Mouse (Mus musculus) neutrophil, adult 5-6 weeks (primary cell): ENCODE results near the gene Prdm9. TPM values are rescaled to one million over a fixed set of nuclear protein-coding genes. Genes with fewer than 3 reads are reported as not detected.
"Not testable (repeated sequence)": the region's sequence is repeated elsewhere in the genome, so short reads cannot be mapped to it uniquely, and the experiment has no call there.

Source experiments
- ATAC-seq: fragments of 151-379, 151-347 bp; 2 replicates; pipeline ENCODE4 v1.8.0; 2017; ENCODE audit warnings: mild to moderate bottlenecking, moderate TSS enrichment; ENCODE audit not compliant: insufficient number of reproducible peaks, poor library complexity, low FRiP score, severe bottlenecking; ENCODE audit errors: extremely low read depth
- total RNA-seq: library from RNA; stranded (forward); fragments of 200-1000 nt; gene quantifications from 2 replicates; pipeline ENCODE4 v1.2.3, GENCODE M21; 2017

The Prdm9 gene
- 21.0 and 22.5 TPM in 2 replicates for total RNA-seq

DNA sequence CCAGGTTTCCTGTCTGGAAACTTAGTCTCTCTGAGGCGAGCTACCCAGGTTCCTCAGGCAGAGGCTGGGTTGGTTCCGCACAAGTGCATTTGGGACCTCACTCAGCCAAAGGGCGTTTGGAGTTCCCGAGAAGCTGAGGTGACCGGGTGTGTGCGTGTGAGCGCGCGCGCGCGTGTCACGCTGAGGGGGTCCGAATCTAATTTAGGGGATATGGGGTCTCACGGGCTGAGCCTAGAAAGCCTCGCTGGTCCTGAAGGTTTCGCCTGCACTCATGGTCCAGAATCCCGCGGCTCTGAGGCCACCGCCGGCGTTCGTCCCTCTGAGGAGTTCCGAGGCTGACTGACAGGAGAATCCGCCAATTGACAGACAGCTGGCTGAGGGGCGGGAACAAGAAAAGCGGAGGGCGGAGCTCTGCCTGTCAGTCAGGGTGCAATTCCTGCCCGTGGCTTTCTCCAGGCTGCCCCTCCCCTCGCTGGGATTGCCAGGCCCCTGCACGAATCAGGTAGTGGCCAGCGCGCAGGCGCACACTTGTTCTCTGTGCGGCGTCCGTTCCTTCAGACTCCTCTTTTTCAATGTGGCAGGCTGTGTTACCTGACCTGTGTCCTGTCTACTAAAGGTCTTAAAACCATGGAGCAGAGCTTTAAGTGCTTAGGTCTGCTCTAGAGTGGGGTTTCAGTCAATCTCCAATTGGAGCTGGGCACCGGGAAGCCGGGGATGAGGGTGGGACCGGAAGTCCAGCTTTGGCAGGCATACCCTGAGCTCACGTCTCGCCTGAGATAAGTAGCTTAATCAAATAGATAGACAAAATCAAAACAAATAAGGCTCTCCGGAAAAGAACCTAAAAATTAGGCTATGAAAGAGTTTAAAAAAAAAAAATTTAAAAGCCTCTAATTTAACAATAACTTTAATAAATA is at the start of gene Prdm9:
TSS of gene Prdm9 (minus strand) at position 341 of the 914 bp plus-strand sequence.
- peak; percentile 100 for ATAC-seq

DNA sequence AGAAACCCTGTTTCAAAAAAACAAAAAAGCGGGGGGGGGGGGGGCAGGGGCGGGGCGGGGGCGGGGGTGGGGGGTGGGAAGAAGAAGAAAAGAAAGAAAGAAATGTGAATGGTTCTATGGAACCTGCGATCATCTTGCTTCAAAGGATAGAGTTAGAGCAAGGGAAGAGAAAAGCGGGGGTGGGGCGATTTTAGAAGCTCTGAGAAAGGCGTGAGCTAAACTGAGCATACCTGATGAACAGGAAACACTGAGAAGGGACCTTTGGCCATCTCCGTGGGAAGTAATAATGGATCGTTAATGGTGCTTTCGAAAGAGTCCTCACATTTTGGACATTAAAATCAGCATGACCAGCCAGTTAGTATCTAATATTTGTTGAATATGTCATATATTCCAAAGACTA is 35.3 kb upstream of the Prdm9 start:
- no peak for ATAC-seq

DNA sequence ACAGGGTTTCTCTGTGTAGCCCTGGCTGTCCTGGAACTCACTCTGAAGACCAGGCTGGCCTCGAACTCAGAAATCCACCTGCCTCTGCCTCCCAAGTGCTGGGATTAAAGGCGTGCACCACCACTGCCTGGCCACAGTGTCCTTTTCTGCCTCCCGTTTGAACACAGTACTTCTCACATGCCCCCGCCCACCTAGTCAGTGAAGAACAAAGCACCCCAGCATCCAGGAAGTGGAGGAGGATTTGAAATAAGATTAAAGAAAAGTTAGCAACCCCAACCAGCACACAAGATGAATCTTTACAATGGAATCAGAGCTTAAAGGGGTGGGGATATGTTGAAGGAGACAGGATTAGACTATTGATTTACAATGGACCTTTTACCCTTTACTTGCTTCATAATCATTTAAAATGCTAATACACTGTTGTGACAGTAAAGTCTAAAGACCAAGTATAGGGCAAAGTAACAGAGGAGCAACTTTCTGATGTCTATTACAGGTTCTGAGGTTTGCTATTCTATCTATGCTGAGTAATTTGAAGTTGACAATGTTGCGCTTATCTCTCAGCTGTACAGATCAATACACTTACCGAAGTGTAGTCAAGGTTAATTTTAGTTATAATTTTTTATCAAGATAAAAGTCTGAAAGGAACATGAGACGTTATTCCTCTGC is 27.2 kb upstream of the Prdm9 start:
- ATAC-seq: no peak

DNA sequence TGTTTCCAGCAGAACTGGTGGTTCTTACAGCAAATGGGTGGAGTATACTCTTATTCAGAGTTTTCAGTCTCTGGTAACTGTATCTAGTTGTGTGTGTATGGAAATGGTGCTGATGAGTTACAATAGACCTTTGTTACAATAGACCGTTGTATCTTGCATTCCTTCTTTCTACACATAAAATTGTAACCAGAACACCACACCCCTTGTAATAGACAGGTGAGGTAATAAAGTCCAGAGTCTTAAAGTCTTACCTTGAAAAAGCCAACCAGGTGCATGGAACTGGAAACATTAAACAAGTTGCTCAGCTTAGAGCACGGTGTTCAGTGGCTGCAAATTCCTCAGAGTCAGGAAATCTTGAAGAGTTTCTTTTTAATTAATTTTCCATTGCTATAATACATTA is 24.0 kb upstream of the Prdm9 start:
- ATAC-seq: no peak

DNA sequence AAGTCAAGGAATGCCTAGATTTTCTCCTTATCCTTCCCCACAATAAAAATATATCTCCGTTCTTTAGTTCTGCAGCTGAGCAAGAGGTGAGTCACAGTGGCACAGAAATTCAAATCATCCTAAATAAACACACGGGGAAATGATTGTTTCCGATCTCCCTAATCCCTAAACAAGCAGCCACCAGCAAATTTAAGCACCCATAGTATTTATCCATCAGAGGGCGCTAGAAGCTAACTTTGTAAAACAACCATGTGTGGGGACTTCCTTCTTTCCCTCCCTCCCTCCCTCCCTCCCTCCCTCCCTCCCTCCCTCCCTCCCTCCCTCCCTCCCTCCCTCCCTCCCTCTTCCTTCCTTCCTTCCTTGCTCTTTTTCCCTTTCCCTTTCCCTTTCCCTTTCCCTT is 21.5 kb upstream of the Prdm9 start:
- ATAC-seq: no peak

DNA sequence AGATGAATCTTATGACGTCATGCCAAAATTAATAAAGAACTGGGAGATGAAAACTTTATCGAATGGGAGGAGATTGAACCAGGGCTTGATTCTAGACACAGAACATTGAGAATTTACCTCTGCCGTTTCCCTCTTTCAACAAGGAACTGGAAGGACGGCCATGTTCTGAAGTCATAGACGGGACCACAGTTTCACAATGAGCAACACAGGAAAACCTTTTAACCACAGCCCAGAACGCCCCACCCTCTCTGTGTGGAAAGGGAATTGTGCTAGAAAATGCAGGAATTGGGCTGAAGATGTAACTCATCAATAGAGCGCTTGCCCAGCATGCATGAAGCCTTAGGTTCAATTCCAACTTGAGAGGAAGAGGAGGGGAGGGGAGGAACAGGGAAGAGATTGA is 18.9 kb upstream of the Prdm9 start:
- no peak for ATAC-seq

DNA sequence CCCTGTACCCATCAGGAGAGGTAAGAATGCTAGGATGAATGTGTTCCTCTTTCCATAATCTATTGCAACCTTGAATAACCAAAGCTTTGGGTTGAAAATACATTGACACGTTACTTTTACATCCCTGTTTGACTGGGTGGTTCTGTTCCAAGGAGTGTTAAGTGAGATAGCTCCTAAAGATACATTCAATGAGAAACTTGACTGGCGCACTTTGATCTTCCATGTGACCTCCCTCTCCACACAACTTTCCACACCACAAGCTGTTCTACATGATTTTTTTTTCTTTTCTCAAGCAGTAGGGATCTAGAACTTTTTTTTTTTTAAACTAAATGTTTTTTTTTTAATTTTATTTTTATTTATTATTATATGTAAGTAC is 15.9 kb upstream of the Prdm9 start:
- no peak for ATAC-seq

DNA sequence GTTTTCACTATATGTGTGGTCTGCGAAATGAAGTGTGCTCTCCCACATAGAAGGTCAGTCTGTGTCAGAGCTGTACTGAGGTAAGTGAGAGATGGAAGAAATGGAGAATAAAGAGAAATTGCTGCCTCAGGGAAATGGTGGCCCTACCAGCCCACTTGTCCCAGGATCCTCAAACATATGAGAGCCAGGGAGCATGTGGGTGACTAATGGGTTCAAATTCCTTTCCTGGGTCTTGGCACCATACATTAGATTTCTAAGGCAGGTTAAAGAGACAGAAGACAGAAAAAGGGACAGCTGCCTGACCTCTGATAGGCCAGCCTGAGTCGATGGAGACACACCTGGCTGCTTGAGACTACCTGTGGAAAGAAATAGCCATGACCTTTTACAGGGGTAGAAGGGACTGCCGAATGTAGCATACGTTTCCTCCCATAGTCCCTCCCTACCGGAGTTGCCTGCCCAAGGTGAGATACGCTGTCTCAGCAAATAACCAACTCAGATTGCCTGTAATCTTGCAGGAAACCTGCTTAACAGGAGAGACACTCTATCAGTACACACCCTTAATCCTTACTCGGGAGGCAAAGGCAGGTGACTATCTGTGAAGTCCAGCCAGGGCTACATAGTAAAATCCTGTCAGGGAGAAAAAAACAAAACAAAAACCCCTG is 15.4 kb upstream of the Prdm9 start:
- no peak for ATAC-seq

DNA sequence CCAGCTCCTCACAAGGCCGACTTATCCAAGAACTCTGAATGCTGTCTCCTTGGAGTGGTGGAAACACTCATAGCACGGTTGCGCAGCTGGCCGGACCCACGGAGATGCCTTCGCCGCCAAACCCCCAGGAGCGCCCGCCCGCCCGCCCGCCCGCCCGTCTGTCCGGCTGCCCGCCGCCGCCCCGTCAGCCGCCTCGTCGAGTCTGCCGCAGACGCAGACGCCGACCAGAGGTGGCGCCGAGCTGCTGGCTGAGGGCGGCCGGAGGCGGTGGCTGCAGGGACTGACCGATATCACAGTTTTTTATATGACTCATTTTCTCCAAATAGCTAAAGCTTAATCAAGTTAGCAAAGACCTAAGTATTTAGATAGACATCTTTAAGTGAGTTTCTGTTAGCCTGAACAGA is 13.1 kb upstream of the Prdm9 start:
- no peak for ATAC-seq

DNA sequence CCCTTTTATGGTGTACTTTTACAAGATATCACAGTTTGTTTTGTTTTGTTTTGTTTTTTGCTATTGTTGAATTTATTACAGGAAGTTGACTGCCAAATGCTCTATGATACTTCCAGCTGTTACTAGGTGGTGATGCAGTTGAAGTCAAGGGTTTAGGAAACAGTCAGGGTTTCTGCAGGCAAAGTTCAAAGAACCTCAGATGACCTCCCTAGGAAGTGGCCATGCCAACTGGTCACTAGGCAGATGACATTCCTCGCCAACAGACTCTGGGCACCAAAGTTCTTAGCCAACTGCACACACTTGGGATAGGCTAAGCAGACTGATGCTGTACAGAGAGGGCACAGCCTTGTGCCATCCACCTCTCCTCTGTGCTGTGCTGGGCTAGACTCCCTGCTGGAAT is 10.9 kb upstream of the Prdm9 start:
- no peak for ATAC-seq

DNA sequence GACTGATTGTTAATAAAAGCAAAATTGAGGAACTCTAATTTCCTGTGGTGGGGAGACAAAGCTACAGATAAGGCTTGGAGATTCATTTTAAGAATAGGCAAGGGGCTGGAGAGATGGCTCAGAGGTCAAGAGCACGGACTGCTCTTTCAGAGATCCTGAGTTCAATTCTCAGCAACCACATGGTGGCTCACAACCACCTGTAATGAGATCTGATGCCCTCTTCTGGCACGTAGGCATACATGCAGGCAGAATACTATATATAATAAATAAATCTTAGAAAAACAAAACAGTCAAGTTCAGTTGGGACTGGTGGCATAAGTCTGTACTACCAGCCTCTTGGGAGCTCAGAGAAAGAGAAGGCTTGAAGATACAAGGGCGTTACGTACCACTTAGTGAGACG is 2.8 kb upstream of the Prdm9 start:
- no peak for ATAC-seq

DNA sequence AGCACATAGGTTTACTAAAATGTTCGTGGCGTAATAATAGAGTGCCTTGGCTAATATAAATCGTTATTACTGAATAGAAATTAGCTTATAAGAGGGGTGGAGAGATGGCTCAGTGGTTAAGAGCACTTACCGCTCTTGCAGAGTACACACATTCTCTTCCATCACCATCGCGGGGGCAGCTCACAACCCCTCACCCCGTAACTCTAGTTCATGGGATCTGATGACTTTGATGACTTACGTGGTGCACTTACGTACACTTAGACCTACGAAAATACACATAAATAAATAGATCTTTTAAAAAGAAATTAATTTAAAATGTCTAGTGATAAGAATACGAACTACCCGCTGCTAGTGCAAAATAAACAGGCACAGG is 760 bp upstream of the Prdm9 start:
- no peak for ATAC-seq

DNA sequence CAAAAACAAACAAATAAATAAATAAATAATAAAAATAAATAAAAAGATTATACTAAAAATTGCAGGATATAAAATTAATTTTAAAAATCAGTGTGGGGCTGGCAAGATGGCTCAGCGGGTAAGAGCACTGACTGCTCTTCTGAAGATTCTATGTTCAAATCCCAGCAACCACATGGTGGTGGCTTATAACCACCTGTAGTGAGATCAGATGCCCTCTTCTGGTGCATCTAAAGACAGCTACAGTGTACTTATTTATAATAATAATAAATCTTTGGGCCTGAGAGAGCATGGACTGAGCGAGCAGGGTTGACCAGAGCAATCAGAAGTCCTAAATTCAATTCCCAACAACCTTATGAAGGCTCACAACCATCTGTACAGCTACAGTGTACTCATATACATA is 4.2 kb downstream of the Prdm9 start:
- ATAC-seq: no peak

DNA sequence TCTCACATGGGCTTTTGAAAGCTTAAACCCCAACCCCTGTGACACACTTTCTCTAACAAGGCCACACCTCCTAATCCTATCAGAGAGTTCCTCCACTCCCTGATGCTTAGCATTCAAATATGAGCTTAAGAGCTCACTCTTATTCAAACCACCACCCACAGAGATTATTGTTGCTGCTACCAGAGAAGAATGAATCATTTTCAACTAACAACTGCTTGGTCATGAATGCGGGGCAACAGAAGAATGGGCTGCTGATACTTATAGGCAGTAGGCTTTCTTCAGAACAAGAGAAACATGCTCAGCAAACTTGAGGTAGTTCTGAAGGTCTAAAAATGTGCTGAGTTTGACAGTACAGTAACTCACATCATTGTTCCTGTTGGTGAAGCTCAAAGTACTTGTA is 14.4 kb downstream of the Prdm9 start:
- ATAC-seq: no peak

DNA sequence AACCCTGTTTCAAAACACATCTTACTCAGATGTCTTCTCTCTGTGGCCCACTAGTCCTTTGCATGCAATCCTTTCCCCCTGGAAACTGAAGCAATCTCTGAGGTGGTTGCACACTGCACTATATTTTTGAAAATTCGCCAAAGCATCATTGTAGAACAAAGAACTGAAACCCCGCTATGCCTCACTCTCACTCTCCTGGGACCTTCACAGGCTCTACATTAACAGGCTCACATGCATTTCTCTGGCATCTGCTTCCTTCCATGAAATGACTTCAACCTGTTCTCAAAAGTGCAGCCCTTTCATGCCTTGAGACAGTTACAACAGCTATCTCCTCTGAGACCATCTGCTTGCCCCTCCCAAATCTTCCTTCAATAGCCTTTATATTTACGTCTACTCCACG is 17.7 kb downstream of the Prdm9 start:
- ATAC-seq: peak; percentile 73

DNA sequence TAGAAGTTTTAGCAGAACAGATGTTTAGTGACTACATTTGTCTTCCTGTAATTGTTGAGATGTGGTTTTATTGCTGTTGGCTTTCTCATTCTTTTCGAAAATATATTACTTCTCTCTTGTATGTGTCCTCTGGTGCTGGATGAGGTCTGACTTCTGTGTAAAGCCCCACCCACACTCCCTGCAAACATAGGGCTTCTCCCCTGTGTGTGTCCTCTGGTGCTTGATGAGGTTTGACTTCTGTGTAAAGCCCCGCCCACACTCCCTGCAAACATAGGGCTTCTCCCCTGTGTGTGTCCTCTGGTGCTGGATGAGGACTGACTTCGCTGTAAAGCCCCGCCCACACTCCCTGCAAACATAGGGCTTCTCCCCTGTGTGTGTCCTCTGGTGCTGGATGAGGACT is 20.3 kb downstream of the Prdm9 start:
- ATAC-seq: not testable (repeated sequence)

DNA sequence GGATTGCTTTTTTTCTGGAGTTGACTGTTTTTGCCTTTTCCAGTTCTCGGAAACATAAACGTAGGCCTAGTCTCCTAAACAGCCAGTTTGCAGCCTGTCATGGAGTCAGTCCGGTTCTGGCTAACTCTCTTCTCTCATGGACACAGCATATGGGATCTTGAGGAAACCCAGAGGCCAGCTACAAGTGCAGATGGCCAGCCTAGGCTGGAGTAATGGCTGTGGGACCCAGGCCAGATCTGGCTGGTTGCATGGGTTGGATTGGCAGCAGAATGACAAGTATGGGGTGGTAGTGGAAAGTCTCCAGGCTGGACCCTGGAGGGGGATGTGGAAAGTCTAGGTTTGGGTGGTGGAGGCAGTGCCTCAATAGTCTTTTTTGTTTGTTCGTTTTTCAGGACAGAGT is 23.8 kb downstream of the Prdm9 start:
- ATAC-seq: no peak

DNA sequence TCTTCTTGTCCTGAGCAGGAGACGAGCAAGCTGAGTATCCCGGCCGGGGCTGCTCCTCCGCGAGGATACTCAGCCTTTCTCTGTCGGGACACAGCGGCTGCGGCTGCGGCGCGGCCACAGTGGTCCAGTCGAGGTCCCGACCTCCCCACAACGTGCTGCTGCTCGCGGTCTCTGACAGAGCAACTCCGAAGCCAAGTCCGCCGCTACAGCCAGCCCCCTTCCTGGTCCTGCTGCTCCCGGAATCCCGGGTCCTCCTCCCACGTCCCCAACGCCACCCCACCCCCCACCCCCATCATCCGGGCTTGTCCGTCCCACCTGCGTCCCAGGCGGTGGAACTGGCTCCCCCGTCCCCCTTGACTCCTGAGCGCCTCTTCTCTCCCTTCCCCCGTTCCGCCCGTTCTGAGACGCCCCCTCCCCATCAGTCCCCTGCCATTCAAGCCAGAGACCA is 27.7 kb downstream of the Prdm9 start:
- peak; percentile 30; the same call in 1 of the 2 replicates for ATAC-seq

DNA sequence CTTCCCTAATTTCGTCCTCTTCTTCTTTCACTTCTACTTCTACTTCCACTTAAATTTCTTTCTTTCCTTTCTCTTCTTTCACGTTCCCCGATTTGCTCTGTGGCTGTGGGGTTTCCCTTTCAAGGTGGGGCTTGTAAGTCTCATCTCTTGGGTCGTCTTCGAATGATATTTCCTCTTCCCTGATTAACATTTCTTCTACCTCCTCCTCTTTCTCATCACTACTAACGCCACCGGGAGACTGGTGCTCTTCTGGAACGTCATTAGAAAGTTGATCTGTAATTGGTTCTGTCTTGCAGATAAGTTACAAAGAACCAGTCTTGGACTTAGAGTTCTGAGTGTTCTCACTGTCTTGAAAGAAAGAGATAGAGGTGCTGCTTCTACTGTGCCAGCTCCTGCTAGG is 28.2 kb downstream of the Prdm9 start:
- ATAC-seq: no peak
